Mouse (Mus musculus): ENCODE data around the gene Gm7694.

The Gm7694 gene

GRCm38 (mm10) chr1:170282415-170283129 is 23.6 kb downstream of the Gm7694 start:
- DNase-seq (ENCODE audit: inconsistent ontology term): no peak

GRCm38 (mm10) chr1:170277016-170277415 is 29.1 kb downstream of the Gm7694 start, which contains the start of gene Sh2d1b1:
Sh2d1b1 (plus strand) TSS chr1:170277320.
- no peak for DNase-seq (ENCODE audit: inconsistent ontology term)

- no peak for DNase-seq (ENCODE audit: inconsistent ontology term)
Observed at GRCm38 (mm10) chr1:170273252-170273651, 32.9 kb downstream of the Gm7694 start.

GRCm38 (mm10) chr1:170270696-170271095 is 35.4 kb downstream of the Gm7694 start:
- DNase-seq (ENCODE audit: inconsistent ontology term): no peak

GRCm38 (mm10) chr1:170270281-170270680 is 35.9 kb downstream of the Gm7694 start:
- no peak for DNase-seq (ENCODE audit: inconsistent ontology term)

GRCm38 (mm10) chr1:170255560-170255910 is 50.6 kb downstream of the Gm7694 start:
- DNase-seq (ENCODE audit: inconsistent ontology term): peak; percentile 88

GRCm38 (mm10) chr1:170254893-170255559 is 51.1 kb downstream of the Gm7694 start:
- DNase-seq (ENCODE audit: inconsistent ontology term): no peak
